Mouse (Mus musculus): Measurements from ENCODE around the gene Gm20489. TPM values are rescaled to one million over a fixed set of nuclear protein-coding genes. Genes with fewer than 3 reads are reported as not detected.

Gm20489 gene
- not detected for total RNA-seq (2023)

DNA sequence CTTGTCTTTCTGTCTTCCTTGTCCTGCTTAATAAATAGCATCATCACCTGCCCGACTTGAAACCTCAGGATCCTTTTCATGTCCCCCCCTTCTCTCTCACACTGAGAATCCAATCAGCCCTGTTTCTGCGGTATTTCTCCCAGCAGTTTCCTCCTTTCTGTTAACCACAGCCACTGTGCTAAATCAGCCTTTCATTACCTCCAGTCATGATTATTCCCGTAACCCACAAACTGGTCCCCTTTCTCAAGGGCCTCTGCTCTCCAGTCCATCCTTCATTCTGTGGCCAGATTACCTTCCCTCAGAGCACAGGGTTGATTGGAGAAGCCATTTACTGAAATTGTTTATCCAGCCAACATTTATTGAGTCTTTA is at the start of gene Gm20489:
Gm20489 (minus strand) TSS at position 269 of the 370 bp plus-strand sequence.

DNA sequence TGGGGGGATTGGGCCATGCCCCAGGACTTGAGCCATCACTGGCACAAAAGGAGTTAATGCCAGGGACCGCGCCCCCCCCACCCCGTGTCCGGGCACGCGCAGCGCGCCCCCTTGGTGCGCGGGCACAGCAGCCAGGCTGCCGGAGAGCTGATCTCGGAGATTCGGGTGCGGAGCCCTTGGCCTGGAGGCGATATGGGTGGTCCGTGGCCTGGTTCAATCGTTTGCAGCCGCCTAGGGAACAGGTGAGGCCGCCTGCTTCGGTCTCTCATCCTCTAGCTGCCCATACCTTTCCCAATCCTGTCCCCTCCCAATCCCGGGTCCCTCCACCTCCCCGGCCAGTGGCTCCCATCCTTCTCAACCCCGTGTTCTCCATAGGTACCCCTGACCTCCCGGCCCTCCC is 30.2 kb upstream of the Gm20489 start, which contains the start of gene Nlgn3:
Nlgn3 (plus strand) TSS at position 114 of the 400 bp plus-strand sequence.

DNA sequence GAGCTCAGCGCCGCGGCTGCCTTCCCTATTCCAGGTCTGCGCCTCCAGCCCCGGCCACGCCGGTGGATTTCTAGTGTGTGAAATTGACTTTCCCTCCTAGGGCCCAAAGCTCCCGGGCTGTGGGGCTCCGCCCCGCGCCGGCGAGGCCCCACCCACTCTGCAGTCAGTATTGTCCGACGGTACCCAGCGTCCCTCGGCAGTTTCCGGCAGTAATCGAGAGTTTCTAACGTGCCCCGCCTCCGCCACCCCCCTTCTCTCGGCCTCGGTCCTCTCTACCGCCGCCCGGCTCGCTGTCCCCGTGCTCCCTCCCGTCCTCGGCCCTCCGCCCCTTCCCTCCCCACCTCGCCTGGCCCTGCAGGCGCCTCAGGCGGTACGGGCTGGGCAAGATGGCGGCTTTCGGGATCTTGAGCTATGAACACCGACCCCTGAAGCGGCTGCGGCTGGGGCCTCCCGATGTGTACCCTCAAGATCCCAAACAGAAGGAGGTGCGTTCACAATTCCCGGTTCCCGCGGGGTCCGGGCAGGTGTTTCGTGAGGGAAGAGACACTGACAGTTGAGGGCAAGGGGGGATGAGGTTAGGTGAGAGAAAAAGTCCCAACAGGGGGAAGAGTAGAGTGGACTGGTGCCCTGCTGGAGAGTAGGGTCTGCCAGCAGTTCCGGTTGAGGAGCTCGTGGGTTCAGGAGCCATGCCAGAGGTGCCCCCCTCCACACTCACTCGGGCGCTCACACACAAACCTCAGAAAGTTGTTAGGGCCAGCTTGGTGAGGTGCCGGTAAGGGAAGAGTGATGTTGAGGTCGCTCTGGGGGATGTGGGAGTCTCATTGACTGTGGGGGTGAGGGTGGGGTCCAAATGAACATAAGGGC is 5.3 kb upstream of the Gm20489 start, which contains the start of gene Med12:
Med12 (plus strand) TSS at position 156 of the 864 bp plus-strand sequence.

GRCm38 (mm10) chrX:101268025-101268754 is 633 bp downstream of the Gm20489 start, which contains the start of gene Il2rg:
Gene Il2rg, minus strand, starts transcription at chrX:101268255.

DNA sequence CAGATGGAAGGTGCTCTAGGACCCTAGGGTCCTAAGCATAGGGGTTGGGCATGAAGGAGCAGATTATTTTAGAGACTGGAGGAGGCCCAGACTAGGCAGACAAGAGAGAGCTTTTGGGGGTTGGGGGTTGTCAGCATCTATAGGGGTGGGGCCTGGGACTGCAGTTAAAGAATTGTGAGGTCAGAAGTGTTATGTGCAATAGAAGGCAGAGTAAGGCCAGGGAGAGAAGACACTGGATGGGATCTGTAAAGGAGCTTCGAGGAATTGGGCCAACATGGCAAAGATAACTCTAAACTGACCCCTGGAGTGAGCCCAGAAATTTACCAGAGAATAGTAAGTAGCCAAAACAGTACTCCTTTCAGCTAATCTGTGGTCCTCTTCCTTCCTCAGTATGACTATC is 4.9 kb downstream of the Gm20489 start, which contains the start of gene Gm614:
Gm614 (minus strand) TSS at position 101 of the 400 bp plus-strand sequence.

DNA sequence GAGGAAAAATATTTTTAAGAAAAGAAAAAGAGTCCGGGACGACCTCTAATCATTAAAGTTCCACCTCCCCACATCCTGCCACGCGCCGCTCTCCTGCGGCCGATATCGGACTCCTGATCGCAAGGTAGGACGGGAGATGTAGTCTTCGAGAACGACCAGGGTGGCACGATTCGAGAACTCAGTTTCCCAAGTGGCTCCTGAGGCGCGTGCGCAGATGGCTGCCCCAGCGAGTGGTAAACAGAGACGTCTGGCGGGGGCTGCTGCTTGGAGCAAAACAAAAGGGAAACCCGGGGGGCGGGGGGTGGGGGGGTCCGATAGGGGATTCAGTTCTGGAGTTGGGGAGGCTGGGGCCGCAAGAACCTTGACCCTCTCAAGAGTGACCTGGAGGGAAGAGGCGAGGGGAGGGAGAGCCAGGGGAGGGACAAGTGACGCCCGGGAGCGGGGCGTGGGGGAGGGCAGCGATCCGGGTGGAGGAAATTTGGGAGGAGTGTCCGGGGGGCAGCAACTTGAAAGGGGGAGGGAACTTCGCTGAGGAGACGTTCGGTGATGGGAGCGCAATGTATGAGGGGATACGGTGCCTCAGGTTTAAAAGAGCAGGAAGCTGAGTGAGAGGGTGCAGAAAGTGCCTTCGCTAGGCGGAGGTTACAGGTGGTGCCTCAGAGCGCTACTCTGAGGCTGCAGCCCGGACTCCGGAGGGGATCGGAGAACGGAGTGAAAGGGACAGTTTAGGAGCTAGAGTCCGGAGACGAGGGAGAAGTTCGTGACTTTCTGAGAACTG is 14.7 kb downstream of the Gm20489 start, which contains the start of gene Foxo4:
Foxo4 (plus strand) TSS at position 577 of the 778 bp plus-strand sequence.

DNA sequence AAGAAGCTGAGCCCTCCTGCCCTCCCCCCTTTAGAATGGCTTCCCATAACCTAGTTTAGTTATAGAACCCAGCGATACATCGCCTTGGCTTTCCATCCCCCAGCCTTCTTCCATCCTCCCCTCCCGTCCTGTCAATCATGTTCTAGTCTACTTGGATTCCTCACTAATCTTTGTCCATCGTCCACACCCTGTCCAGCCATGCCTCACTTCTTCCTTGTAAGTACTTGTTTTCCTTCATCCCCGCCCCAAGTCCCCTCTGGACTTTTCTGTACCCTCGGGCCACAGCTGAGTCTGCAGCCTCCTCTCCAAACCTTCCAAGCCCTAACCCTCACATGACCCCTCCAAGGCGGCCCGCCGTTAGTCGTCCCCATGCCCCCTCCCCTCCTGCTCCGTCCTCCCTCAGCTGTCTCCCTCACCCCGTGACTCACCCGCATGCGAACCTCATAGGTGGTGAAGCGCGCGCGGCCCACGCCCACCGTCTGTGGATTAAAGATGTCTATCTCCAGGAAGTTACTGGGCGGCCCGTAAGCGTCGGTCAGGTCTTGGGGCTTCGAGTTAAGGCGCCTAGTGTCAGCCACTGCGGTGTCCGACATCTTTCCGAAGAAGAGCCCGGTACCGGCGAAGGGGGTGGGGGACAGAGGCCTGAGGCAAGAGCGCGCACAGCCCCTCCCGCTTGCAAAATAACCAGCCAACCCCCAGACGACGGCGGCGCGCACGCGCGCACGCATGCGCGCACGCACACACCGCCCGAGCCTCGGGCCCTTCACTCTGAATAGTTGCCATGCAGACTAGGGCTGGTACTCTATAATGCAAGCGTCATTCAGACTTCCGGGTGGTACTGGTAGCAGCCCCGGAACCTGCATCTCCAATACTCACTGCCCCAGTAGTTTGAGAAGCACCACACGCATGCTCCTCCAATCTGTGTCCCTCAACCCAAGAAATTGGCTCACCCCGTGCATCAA is 46.7 kb downstream of the Gm20489 start, which contains the start of gene Snx12:
Snx12 (minus strand) TSS at position 730 of the 962 bp plus-strand sequence.

Other genes starting within 250 kb of the Gm20489 start
- gene Tex11, start 209.4 kb downstream of the Gm20489 start, total RNA-seq (2023), result not detected
- 1 to 10 TPM in 1 of 2 experiments, under 1 TPM in 1; 0.74 to 1.7 TPM for gene Slc7a3, start 183.0 kb downstream of the Gm20489 start, total RNA-seq (2023)
- 10 to 100 TPM; 40.6 to 54.6 TPM for gene Snx12, start 46.5 kb downstream of the Gm20489 start, total RNA-seq (2023)
- gene Foxo4, start 14.5 kb downstream of the Gm20489 start, total RNA-seq (2023), result 10 to 100 TPM; 39.6 to 44.0 TPM
- 10 to 100 TPM; 39.0 to 56.2 TPM for gene Gm614, start 5.0 kb downstream of the Gm20489 start, total RNA-seq (2023)
- 100 to 1,000 TPM; 640 to 661 TPM for gene Il2rg, start 768 bp downstream of the Gm20489 start, total RNA-seq (2023)
- gene Med12, start 5.0 kb upstream of the Gm20489 start, total RNA-seq (2023), result 100 to 1,000 TPM; 149 to 165 TPM
- gene Nlgn3, start 30.1 kb upstream of the Gm20489 start, total RNA-seq (2023), result 1 to 10 TPM; 1.6 to 2.7 TPM
- not detected for gene Gjb1, start 107.4 kb upstream of the Gm20489 start, total RNA-seq (2023)
- gene Zmym3, start 151.8 kb upstream of the Gm20489 start, total RNA-seq (2023), result 10 to 100 TPM; 21.3 to 22.8 TPM
- 100 to 1,000 TPM; 229 to 275 TPM for gene Nono, start 160.3 kb upstream of the Gm20489 start, total RNA-seq (2023)
- gene Itgb1bp2, start 180.1 kb upstream of the Gm20489 start, total RNA-seq (2023), result 1 to 10 TPM; 3.1 to 4.6 TPM

Measured in T-cell, adult 66 days (primary cell).